Mouse (Mus musculus): Measurements from ENCODE around the gene Crmp1. TPM values are rescaled to one million over a fixed set of nuclear protein-coding genes. Genes with fewer than 3 reads are reported as not detected.

The Crmp1 gene
- polyA plus RNA-seq, 1 experiment from 2014 or later = 6.8 TPM

DNA sequence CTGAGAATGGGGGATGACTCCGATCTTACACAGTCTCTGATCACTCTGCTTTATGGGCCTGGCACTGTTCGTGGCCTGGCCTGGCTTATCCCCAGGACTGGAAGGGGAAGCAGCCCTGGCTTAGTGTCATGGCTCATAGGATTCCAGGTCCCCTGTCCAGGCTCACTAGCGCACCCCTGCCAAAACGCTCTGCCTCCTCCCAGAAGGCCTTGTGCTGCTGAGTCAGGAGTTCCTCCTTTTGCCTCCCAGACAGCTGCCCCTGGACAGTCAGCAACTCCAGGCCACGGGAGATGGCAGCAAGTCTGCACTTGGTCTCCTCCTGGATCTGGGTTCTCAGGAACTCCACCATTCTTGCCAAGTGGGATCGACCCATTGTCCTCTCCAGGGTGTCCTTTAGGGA lies 77.0 kb downstream of the Crmp1 start:
- Histone ChIP-seq H3K4me1 (replicated peaks; ENCODE audit: control insufficient read depth, insufficient read depth) (no peaks in the 10 kb centered on the region), H3K27ac (replicated peaks) (no peak overlapping the region), H3K9me3 (ENCODE audit: control insufficient read depth, low read length) (no peaks in the 10 kb centered on the region), H3K9ac (ENCODE audit: low read length) (no peak overlapping the region), H3K36me3 (ENCODE audit: control insufficient read depth, insufficient read depth, low read length) (peaks cover 4% of the 10 kb centered on the region; the same call in 1 of the 2 replicates), H3K4me2 (replicated peaks; ENCODE audit: low read depth) (no peak overlapping the region), H3K4me3 (ENCODE audit: low read depth, low read length) (no peak overlapping the region), H3K27me3 (ENCODE audit: control insufficient read depth, insufficient read depth, low read length) (no peaks in the 10 kb centered on the region)
- DNase-seq (ENCODE audit: low spot score) (no peak), ATAC-seq (ENCODE audit: low FRiP score, low TSS enrichment) (no peak)
- TF ChIP-seq EP300 (optimal IDR thresholded peaks at IDR 0.05) (no peak), CTCF (IDR thresholded peaks at IDR 0.05; ENCODE audit: low read depth) (no peak)
- WGBS = 85% methylated on average over 6 of the region's 6 CpGs

DNA sequence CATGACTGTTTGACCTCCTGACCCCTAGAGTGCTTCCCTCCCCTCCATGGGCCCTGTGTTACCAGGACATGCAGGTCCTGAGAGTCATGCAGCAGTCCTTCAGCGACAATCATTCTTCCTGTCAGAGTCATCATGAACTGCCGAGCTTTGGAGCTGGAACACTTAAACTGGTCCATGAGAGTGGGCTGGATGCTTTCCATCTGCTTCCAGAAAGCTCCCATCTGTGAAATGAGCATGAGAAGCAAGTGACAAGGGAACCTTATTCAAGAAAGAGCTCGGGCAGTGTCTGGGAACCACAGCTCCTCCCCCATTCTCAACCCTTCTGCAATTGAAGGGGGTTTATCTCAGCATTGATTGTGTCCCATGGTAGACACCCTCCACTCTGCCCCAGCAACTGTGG lies 78.4 kb downstream of the Crmp1 start:
- H3K4me2 ChIP-seq (replicated peaks; ENCODE audit: low read depth) = no peak overlapping the region
- H3K4me1 ChIP-seq (replicated peaks; ENCODE audit: control insufficient read depth, insufficient read depth) = no peaks in the 10 kb centered on the region
- H3K27me3 ChIP-seq (ENCODE audit: control insufficient read depth, insufficient read depth, low read length) = no peaks in the 10 kb centered on the region
- ATAC-seq (ENCODE audit: low FRiP score, low TSS enrichment) = no peak
- TF ChIP-seq CTCF (IDR thresholded peaks at IDR 0.05; ENCODE audit: low read depth) (no peak), EP300 (optimal IDR thresholded peaks at IDR 0.05) (no peak)
- H3K9me3 ChIP-seq (ENCODE audit: control insufficient read depth, low read length) = no peaks in the 10 kb centered on the region
- H3K9ac ChIP-seq (ENCODE audit: low read length) = no peak overlapping the region
- H3K27ac ChIP-seq (replicated peaks) = no peak overlapping the region
- WGBS = 67% methylated on average over 3 of the region's 3 CpGs
- peaks cover 6% of the 10 kb centered on the region; the same call in 1 of the 2 replicates for H3K36me3 ChIP-seq (ENCODE audit: control insufficient read depth, insufficient read depth, low read length)
- DNase-seq (ENCODE audit: low spot score) = no peak
- H3K4me3 ChIP-seq (ENCODE audit: low read depth, low read length) = no peak overlapping the region

DNA sequence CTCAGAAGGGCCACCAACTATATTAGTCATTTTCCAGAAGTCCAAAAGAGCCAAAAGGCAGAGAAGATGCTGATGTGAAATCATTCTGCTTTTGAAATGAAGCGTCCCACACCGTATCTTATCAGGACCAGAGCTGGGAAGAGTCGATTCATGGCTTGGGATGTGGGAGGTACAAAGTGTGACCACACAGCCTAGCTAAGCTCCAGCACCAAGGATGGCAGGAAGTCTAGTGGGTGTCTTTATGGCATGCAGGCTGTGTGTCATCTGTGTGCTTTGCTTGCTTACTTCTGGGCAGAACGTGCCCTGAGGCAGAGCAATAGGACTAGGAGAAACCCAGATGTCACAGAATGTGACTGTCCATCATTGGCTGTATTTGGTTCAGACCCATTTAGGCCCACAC lies 79.0 kb downstream of the Crmp1 start:
- Histone ChIP-seq H3K4me1 (replicated peaks; ENCODE audit: control insufficient read depth, insufficient read depth) (no peaks in the 10 kb centered on the region), H3K9me3 (ENCODE audit: control insufficient read depth, low read length) (no peaks in the 10 kb centered on the region), H3K4me2 (replicated peaks; ENCODE audit: low read depth) (no peak overlapping the region), H3K9ac (ENCODE audit: low read length) (no peak overlapping the region), H3K4me3 (ENCODE audit: low read depth, low read length) (no peak overlapping the region), H3K27me3 (ENCODE audit: control insufficient read depth, insufficient read depth, low read length) (no peaks in the 10 kb centered on the region), H3K36me3 (ENCODE audit: control insufficient read depth, insufficient read depth, low read length) (peaks cover 5% of the 10 kb centered on the region; the same call in 1 of the 2 replicates), H3K27ac (replicated peaks) (no peak overlapping the region)
- TF ChIP-seq EP300 (optimal IDR thresholded peaks at IDR 0.05) (no peak), CTCF (IDR thresholded peaks at IDR 0.05; ENCODE audit: low read depth) (no peak)
- WGBS = 91% methylated on average over 4 of the region's 4 CpGs
- ATAC-seq (ENCODE audit: low FRiP score, low TSS enrichment) (no peak), DNase-seq (ENCODE audit: low spot score) (no peak)

GRCm38 (mm10) chr5:37326675-37327074 lies 84.9 kb downstream of the Crmp1 start:
- no peak for TF ChIP-seq EP300 (optimal IDR thresholded peaks at IDR 0.05)
- no peak for TF ChIP-seq CTCF (IDR thresholded peaks at IDR 0.05; ENCODE audit: low read depth)
- no peak for ATAC-seq (ENCODE audit: low FRiP score, low TSS enrichment)
- H3K27me3 ChIP-seq (ENCODE audit: control insufficient read depth, insufficient read depth, low read length) = no peaks in the 10 kb centered on the region
- no peaks in the 10 kb centered on the region for H3K4me1 ChIP-seq (replicated peaks; ENCODE audit: control insufficient read depth, insufficient read depth)
- no peak overlapping the region for H3K9ac ChIP-seq (ENCODE audit: low read length)
- WGBS = 89% methylated on average over 6 of the region's 6 CpGs
- no peak overlapping the region for H3K4me2 ChIP-seq (replicated peaks; ENCODE audit: low read depth)
- H3K27ac ChIP-seq (replicated peaks) = no peak overlapping the region
- H3K36me3 ChIP-seq (ENCODE audit: control insufficient read depth, insufficient read depth, low read length) = peaks cover 4% of the 10 kb centered on the region; the same call in 1 of the 2 replicates
- no peak overlapping the region for H3K4me3 ChIP-seq (ENCODE audit: low read depth, low read length)
- no peaks in the 10 kb centered on the region for H3K9me3 ChIP-seq (ENCODE audit: control insufficient read depth, low read length)
- no peak for DNase-seq (ENCODE audit: low spot score)

DNA sequence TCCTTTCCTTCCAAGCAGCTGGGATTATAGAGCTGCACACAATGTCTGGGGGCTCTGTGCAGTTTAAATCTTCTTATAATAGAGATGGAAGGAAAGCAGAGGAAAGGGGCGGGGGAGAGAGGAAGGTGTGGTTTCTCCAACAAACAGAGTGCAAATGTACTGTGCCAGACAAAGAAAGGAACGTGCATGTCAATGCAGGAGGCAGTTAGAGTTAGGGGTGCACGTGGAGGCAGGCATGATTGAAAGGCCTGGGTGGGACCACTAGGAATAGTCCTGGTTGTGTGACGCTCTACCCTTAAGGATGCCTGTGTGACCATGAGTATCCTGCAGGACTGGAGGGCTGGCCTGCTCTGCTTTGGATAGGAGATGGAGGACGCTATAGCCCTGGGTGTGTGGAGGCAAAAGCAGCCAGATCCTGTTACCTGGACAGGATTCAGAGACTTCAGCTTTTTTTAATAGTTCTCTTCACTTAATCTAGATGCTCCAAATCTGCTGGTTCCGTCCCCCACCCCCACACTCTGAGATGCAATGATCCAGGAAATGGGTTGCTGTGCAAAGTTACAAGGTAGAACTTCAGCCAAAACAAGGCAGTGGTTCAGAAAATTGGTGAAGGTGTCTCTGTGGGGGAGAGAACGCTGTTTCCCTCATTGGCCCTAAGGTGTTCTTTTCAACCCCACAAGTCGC lies 88.9 kb downstream of the Crmp1 start:
- ATAC-seq (ENCODE audit: low FRiP score, low TSS enrichment) (no peak), DNase-seq (ENCODE audit: low spot score) (no peak)
- Histone ChIP-seq H3K4me1 (replicated peaks; ENCODE audit: control insufficient read depth, insufficient read depth) (no peaks in the 10 kb centered on the region), H3K4me3 (ENCODE audit: low read depth, low read length) (no peak overlapping the region), H3K4me2 (replicated peaks; ENCODE audit: low read depth) (no peak overlapping the region), H3K27me3 (ENCODE audit: control insufficient read depth, insufficient read depth, low read length) (no peaks in the 10 kb centered on the region), H3K27ac (replicated peaks) (no peak overlapping the region), H3K9me3 (ENCODE audit: control insufficient read depth, low read length) (no peaks in the 10 kb centered on the region), H3K9ac (ENCODE audit: low read length) (no peak overlapping the region), H3K36me3 (ENCODE audit: control insufficient read depth, insufficient read depth, low read length) (no peaks in the 10 kb centered on the region)
- TF ChIP-seq CTCF (IDR thresholded peaks at IDR 0.05; ENCODE audit: low read depth) (no peak), EP300 (optimal IDR thresholded peaks at IDR 0.05) (no peak)
- WGBS = 74% methylated on average over 8 of the region's 8 CpGs

DNA sequence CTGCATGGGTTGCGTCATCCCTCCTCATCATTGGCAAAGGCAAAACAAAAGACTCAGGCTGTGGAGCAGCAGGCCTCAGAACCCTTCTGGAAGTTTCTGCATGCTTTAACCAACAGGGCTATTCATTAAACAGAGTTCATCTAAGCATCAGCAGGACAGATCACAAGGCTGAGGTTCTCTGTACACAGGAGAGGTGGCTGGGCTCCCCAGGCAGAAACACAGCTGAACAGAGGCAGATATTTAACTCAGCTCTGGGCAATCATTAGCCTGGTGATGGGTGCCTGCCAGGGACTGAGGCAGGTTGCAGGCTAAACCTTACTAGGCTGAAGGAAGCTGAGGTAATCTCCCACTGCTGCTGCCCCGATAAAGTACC lies 89.4 kb downstream of the Crmp1 start:
- DNase-seq (ENCODE audit: low spot score) = no peak
- WGBS = 90% methylated on average over 2 of the region's 2 CpGs
- Histone ChIP-seq H3K4me1 (replicated peaks; ENCODE audit: control insufficient read depth, insufficient read depth) (no peaks in the 10 kb centered on the region), H3K4me3 (ENCODE audit: low read depth, low read length) (no peak overlapping the region), H3K27ac (replicated peaks) (no peak overlapping the region), H3K4me2 (replicated peaks; ENCODE audit: low read depth) (no peak overlapping the region), H3K27me3 (ENCODE audit: control insufficient read depth, insufficient read depth, low read length) (no peaks in the 10 kb centered on the region), H3K36me3 (ENCODE audit: control insufficient read depth, insufficient read depth, low read length) (no peaks in the 10 kb centered on the region), H3K9ac (ENCODE audit: low read length) (no peak overlapping the region), H3K9me3 (ENCODE audit: control insufficient read depth, low read length) (no peaks in the 10 kb centered on the region)
- ATAC-seq (ENCODE audit: low FRiP score, low TSS enrichment) = no peak
- TF ChIP-seq EP300 (optimal IDR thresholded peaks at IDR 0.05) = no peak
- TF ChIP-seq CTCF (IDR thresholded peaks at IDR 0.05; ENCODE audit: low read depth) = no peak
